Mouse (Mus musculus) left cerebral cortex, postnatal 10 days (tissue): Measurements from ENCODE around the gene Pecr. TPM values are rescaled to one million over a fixed set of nuclear protein-coding genes. Genes with fewer than 3 reads are reported as not detected.
A peak's percentile ranks its signal among the peaks of the same experiment; 100 is the strongest.
"Not testable (repeated sequence)": the region's sequence is repeated elsewhere in the genome, so short reads cannot be mapped to it uniquely, and the experiment has no call there.

ENCODE experiments used
- DNase-seq, 2 experiments: peaks; one replicate each; pipeline ENCODE4 v3.0.0; 2021 to 2022; ENCODE audit warnings: low spot score in 2 of 2, mixed read lengths in 1 of 2; ENCODE audit errors: extremely low spot score in 1 of 2
- intact Hi-C: fragments of 180-260 bp; cut with DNase I; formaldehyde crosslinking; loops from one replicate; pipeline ENCODE4 v1.15.1; 2025
- total RNA-seq, 2 experiments: library from RNA; stranded (reverse); gene quantifications; 2 replicates each; pipeline ENCODE4 v1.2.3; 2021

Gene Pecr
- total RNA-seq, 2 experiments from 2014 or later, result 5.0 TPM

GRCm38 (mm10) chr1:72243656-72244316 lies 40.3 kb downstream of the Pecr start:
- intact Hi-C loops, result no loop called here
- DNase-seq, result peak; percentile 91 to 98

GRCm38 (mm10) chr1:72242581-72243143 lies 41.5 kb downstream of the Pecr start:
- intact Hi-C loops, result no loop called here

GRCm38 (mm10) chr1:72239113-72239512 lies 45.0 kb downstream of the Pecr start:
- DNase-seq, intact Hi-C loops: not testable (repeated sequence)

More at GRCm38 (mm10) chr1:72242581-72243143, 41.5 kb downstream of the Pecr start:
- DNase-seq, result no peak

- no peak for DNase-seq
- intact Hi-C loops, result no loop called here
Observed at GRCm38 (mm10) chr1:72238016-72238580, 46.0 kb downstream of the Pecr start.

GRCm38 (mm10) chr1:72237007-72237775 lies 46.9 kb downstream of the Pecr start:
- DNase-seq, result peak in 1 of 2 experiments; percentile 73
- intact Hi-C loops, result no loop called here

GRCm38 (mm10) chr1:72236363-72237006 lies 47.6 kb downstream of the Pecr start:
- DNase-seq, result peak; percentile 66 to 86
- intact Hi-C loops, result not testable (repeated sequence)

GRCm38 (mm10) chr1:72232592-72232991 lies 51.5 kb downstream of the Pecr start:
- intact Hi-C loops, DNase-seq: not testable (repeated sequence)

GRCm38 (mm10) chr1:72228974-72229373 lies 55.1 kb downstream of the Pecr start:
- DNase-seq, result no peak

GRCm38 (mm10) chr1:72227546-72227945 lies 56.6 kb downstream of the Pecr start:
- DNase-seq, result no peak

More at GRCm38 (mm10) chr1:72228974-72229373, 55.1 kb downstream of the Pecr start:
- intact Hi-C loops, result no loop called here

GRCm38 (mm10) chr1:72226887-72227481 lies 57.1 kb downstream of the Pecr start:
- intact Hi-C loops, result no loop called here
- DNase-seq, result no peak

More at GRCm38 (mm10) chr1:72227546-72227945, 56.6 kb downstream of the Pecr start:
- intact Hi-C loops, result no loop called here

- intact Hi-C loops, result no loop called here
Observed at GRCm38 (mm10) chr1:72226172-72226886, 57.8 kb downstream of the Pecr start.

GRCm38 (mm10) chr1:72225720-72226171 lies 58.4 kb downstream of the Pecr start:
- intact Hi-C loops, result not testable (repeated sequence)
- peak; percentile 49 to 86 for DNase-seq

More at GRCm38 (mm10) chr1:72226172-72226886, 57.8 kb downstream of the Pecr start:
- DNase-seq, result peak in 1 of 2 experiments; percentile 59

GRCm38 (mm10) chr1:72225054-72225718 lies 58.9 kb downstream of the Pecr start:
- intact Hi-C loops, result no loop called here
- DNase-seq, result no peak

- peak; percentile 43 to 62 for DNase-seq
- intact Hi-C loops, result no loop called here
Observed at GRCm38 (mm10) chr1:72220008-72220407, 64.1 kb downstream of the Pecr start.

- intact Hi-C loops, result no loop called here
- no peak for DNase-seq
Observed at GRCm38 (mm10) chr1:72219116-72219515, 65.0 kb downstream of the Pecr start.

GRCm38 (mm10) chr1:72218626-72219025 lies 65.5 kb downstream of the Pecr start:
- no peak for DNase-seq

GRCm38 (mm10) chr1:72216761-72217160 lies 67.4 kb downstream of the Pecr start:
- no peak for DNase-seq
- intact Hi-C loops, result no loop called here

More at GRCm38 (mm10) chr1:72218626-72219025, 65.5 kb downstream of the Pecr start:
- intact Hi-C loops, result no loop called here
